Mouse (Mus musculus) heart, adult 2 months (tissue): ENCODE results near the gene Olfr315.

ENCODE experiments used
- CTCF ChIP-seq: fragments of 200-600 bp; IDR thresholded peaks from 2 replicates; pipeline ENCODE4 v1.8.1; 2022; ENCODE audit warnings: antibody characterized with exemption, mild to moderate bottlenecking, moderate library complexity
- EP300 ChIP-seq: fragments of 200-500 bp; IDR thresholded peaks from 2 replicates; pipeline ENCODE4 v1.6.1; 2011; ENCODE audit warnings: low read depth, low read length, control low read depth; ENCODE audit not compliant: insufficient read depth
- POLR2A ChIP-seq: fragments of 200-500 bp; IDR thresholded peaks from 2 replicates; pipeline ENCODE4 v1.6.1; 2011; ENCODE audit warnings: mild to moderate bottlenecking, low read depth, low read length, control low read depth; ENCODE audit not compliant: insufficient read depth

GRCm38 (mm10) chr11:58803871-58804270, 30.9 kb downstream of the Olfr315 start:
- no peak for TF ChIP-seq CTCF
- no peak for TF ChIP-seq EP300
- no peak for TF ChIP-seq POLR2A
